Mouse (Mus musculus) layer of hippocampus, adult 8-10 months (tissue): ENCODE measurements at regions not wholly inside any gene's neighbourhood (a gene's known extent, or its start where the extent isn't known, plus 50 kb on each side); places are given as distances from the start of the nearest gene placed in this dataset.

ENCODE experiments used
- DNase-seq, 2 experiments: peaks; one replicate each; pipeline ENCODE4 v3.0.0; 2022; ENCODE audit warnings: low spot score in 2 of 2

GRCm38 (mm10) chr4:64207118-64207868 lies 160.5 kb upstream of the Tnc start:
- no peak for DNase-seq

GRCm38 (mm10) chr4:64200808-64201190 lies 154.0 kb upstream of the Tnc start:
- DNase-seq, result no peak

- peak; percentile 10 to 52 for DNase-seq
Observed at GRCm38 (mm10) chr4:64200151-64200807, 153.5 kb upstream of the Tnc start.

GRCm38 (mm10) chr4:64184986-64185385 lies 138.2 kb upstream of the Tnc start:
- DNase-seq, result no peak

- DNase-seq, result no peak
Observed at GRCm38 (mm10) chr4:64175938-64176337, 129.1 kb upstream of the Tnc start.

GRCm38 (mm10) chr4:64171476-64171875 lies 124.7 kb upstream of the Tnc start:
- no peak for DNase-seq

GRCm38 (mm10) chr4:64148989-64149463 lies 102.2 kb upstream of the Tnc start:
- peak; percentile 16 to 32 for DNase-seq

- DNase-seq, result no peak
Observed at GRCm38 (mm10) chr4:64145924-64146323, 99.1 kb upstream of the Tnc start.

- no peak for DNase-seq
Observed at GRCm38 (mm10) chr4:64142963-64143362, 96.1 kb upstream of the Tnc start.

GRCm38 (mm10) chr4:64142356-64142787 lies 95.6 kb upstream of the Tnc start:
- no peak for DNase-seq

- no peak for DNase-seq
Observed at GRCm38 (mm10) chr4:64139836-64140235, 93.0 kb upstream of the Tnc start.

- DNase-seq, result no peak
Observed at GRCm38 (mm10) chr4:64135036-64135435, 88.2 kb upstream of the Tnc start.

GRCm38 (mm10) chr4:64129290-64129689 lies 82.5 kb upstream of the Tnc start:
- no peak for DNase-seq

- no peak for DNase-seq
Observed at GRCm38 (mm10) chr4:64124387-64125088, 77.7 kb upstream of the Tnc start.

GRCm38 (mm10) chr4:64123675-64124074 lies 76.9 kb upstream of the Tnc start:
- peak; percentile 19 to 29 for DNase-seq

GRCm38 (mm10) chr4:64098247-64098646 lies 51.4 kb upstream of the Tnc start:
- no peak for DNase-seq
